Mouse (Mus musculus): ENCODE data around the gene Bcl2l11.

DNA sequence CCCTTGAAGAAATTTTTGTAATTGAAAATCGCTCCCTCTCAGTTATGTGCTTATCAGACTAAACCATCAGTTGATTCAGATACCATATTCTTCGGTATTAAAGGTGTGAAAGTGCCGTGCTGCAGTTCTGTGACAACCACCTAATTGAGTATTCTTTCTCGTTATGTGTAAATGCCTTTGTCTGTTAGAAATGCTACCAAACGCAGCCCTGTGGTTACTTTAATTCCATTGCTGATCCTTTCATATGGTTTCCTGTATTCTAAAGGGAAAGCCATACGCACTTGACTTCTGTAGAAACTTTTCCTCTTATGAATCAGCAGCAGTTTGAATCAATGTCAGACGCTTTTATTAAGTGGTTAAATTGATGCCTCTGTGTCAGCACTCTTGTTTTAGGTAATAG, 8.2 kb upstream of the Bcl2l11 start:
- TF ChIP-seq CTCF (IDR thresholded peaks at IDR 0.05; ENCODE audit: borderline replicate concordance, control insufficient read depth, extremely low read depth, insufficient read depth, low read length, poor library complexity): no peak
- TF ChIP-seq POLR2A (IDR thresholded peaks at IDR 0.05; ENCODE audit: control insufficient read depth, extremely low read depth, insufficient read depth, low read length, poor library complexity): no peak

All from thymus, adult 2 months (tissue).